Mouse (Mus musculus) embryonic stem cell, embryonic (primary cell): Measurements from ENCODE around the gene Emc7.

ENCODE experiments used
- CTCF ChIA-PET, 4 experiments: fragments of 300-600 bp in 2 of 4; fragments of 350-600 bp in 2 of 4; sonication (Branson Sonifier 250); formaldehyde crosslinking; loops; one replicate each; lab custom pipeline; 2022; ENCODE audit warnings: inconsistent platforms in 2 of 4; lab: Charles Lee
- POLR2A ChIA-PET, 4 experiments: fragments of 300-600 bp in 2 of 4; fragments of 350-600 bp in 2 of 4; sonication (Branson Sonifier 250); formaldehyde crosslinking; loops; one replicate each; lab custom pipeline; 2022; ENCODE audit warnings: antibody characterized with exemption in 4 of 4, inconsistent platforms in 1 of 4; lab: Charles Lee

Gene Emc7

GRCm38 (mm10) chr2:112454125-112454861 lies 504 bp upstream of the Emc7 start:
- POLR2A ChIA-PET = interaction anchor here (0.6 to 3.4 kb wide), 74 partner anchors 8 to 1379 kb away, joined by 3 to 50 read pairs (median 4); partner anchors contain the start of genes Emc4 (in 4 of the 4), Katnbl1 (in 3 of the 4), Slc12a6 (in 2 of the 4) and Aven (in 1 of the 4)
- CTCF ChIA-PET = interaction anchor here in 3 of 4 experiments (0.6 to 1.6 kb wide), 3 partner anchors 75 to 305 kb away, joined by 3 to 12 read pairs (median 6); partner anchors contain the start of gene Katnbl1 (in 2 of the 3)

GRCm38 (mm10) chr2:112460557-112460956 lies 5.8 kb downstream of the Emc7 start:
- ChIA-PET CTCF (interaction anchor here in 2 of 4 experiments (0.6 to 0.7 kb wide), 2 partner anchors 9 to 195 kb away, joined by 3 read pairs; no protein-coding TSS in a partner anchor), POLR2A (interaction anchor here in 3 of 4 experiments (0.6 to 2.8 kb wide), 6 partner anchors 69 to 352 kb away, joined by 3 to 8 read pairs (median 4); partner anchors contain the start of genes Emc4 (in 1 of the 3) and Katnbl1 (in 1 of the 3))

DNA sequence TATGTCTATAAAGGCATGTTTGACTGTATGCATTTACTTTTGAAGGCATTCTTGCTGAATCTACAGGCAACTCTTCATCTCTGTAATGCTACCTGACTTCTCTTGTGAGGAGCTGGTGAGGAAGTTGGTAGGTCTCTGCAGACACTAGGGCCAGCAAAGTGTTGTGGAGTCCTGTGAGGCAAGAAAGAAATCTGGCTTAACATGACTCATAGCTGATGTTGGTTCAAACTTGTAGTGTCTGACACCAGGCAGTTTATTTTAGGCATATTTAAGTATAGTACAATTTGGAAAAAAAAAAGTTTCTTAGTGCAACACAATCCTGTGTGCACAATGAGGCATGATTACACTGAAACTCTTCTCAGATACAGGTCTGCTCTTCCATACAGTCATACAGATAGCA lies 14.7 kb downstream of the Emc7 start:
- ChIA-PET CTCF (interaction anchor here in 2 of 4 experiments (0.9 to 1.9 kb wide), 2 partner anchors 9 to 90 kb away, joined by 3 to 5 read pairs; partner anchors contain the start of gene Katnbl1 (in 1 of the 2)), POLR2A (interaction anchor here in 2 of 4 experiments (1.1 to 1.6 kb wide), 4 partner anchors 15 to 204 kb away, joined by 3 to 6 read pairs (median 4); partner anchors contain the start of gene Emc7 (in 1 of the 2))

- ChIA-PET CTCF (interaction anchor here in 1 of 4 experiments (0.7 to 1.9 kb wide), 2 partner anchors 21 to 92 kb away, joined by 3 to 5 read pairs; partner anchors contain the start of gene Katnbl1), POLR2A (interaction anchor here in 1 of 4 experiments (0.7 kb wide), 1 partner anchor 796 kb away, joined by 3 read pairs; no protein-coding TSS in a partner anchor)
Measured at GRCm38 (mm10) chr2:112470961-112471381, 16.2 kb downstream of the Emc7 start.

- ChIA-PET POLR2A (no interaction called here), CTCF (no interaction called here)
Measured at GRCm38 (mm10) chr2:112472076-112472475, 17.3 kb downstream of the Emc7 start.

DNA sequence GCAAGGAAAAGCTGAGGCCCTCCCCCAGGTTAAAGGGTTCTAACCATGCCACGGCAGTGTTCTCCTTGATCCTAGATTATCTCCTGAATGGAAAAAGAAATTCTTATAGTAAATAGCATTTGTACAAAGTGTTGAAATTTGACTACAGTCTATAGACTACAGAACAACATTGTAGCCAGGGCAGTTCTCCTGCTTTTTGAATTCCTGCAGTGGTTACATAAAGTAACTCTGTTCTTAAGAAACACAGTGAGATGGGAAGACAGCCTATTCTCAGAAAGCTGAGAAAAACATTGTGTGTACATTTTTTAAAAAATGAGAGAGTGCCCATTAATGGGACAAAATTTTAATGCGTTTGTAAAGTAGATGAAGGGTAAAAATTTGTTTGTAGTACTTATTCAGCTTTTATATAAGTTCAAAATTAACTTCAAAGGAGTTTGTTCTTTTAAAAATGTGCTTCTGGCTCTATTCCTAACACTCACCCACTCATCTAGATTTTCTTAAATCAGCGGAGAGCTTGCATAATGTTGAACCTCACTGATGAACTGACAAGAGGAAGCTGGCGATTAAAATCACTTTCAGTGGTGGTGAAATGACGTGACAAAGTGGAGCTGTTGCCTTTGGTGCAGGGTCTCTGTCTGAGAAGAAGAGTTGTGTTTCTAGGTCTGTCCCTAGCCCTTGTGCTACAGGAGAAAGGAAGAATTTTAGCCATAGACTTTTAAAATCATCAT lies 20.4 kb downstream of the Emc7 start:
- ChIA-PET POLR2A (interaction anchor here in 2 of 4 experiments (1.0 to 2.5 kb wide), 3 partner anchors 17 to 107 kb away, joined by 3 to 9 read pairs (median 3); partner anchors contain the start of genes Aven (in 1 of the 2), Emc4 (in 1 of the 2) and Katnbl1 (in 1 of the 2)), CTCF (no interaction called here)

- ChIA-PET CTCF (no interaction called here), POLR2A (interaction anchor here in 1 of 4 experiments (2.0 kb wide), 1 partner anchor 15 kb away, joined by 5 read pairs; no protein-coding TSS in a partner anchor)
Measured at GRCm38 (mm10) chr2:112476554-112476953, 21.8 kb downstream of the Emc7 start.

DNA sequence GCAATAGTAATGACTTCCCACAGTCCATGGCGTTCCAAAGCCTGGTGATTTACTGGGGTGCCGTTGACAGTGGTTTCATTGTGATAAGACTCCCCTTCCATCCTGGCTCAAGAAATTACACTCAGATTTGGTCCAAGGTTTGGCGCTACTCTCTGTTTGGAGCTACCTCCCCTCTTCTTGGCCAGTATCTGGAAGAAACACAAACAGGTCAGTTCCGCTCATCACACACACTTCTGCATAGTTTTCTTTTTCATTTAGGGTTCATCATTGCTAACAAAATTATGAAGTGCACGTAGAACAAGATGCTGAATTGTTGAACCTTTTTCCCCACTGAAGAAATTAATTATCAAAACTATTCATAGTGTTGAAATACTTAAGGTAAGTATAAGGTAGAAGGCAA lies 25.9 kb downstream of the Emc7 start, which contains the start of gene Chrm5:
Gene Chrm5 (minus strand): TSS at position 101 of the 400 bp plus-strand sequence.
- ChIA-PET POLR2A (interaction anchor here in 2 of 4 experiments (1.0 to 1.4 kb wide), 3 partner anchors 20 to 102 kb away, joined by 3 to 4 read pairs (median 4); partner anchors contain the start of genes Emc7 (in 1 of the 2) and Katnbl1 (in 1 of the 2)), CTCF (no interaction called here)

DNA sequence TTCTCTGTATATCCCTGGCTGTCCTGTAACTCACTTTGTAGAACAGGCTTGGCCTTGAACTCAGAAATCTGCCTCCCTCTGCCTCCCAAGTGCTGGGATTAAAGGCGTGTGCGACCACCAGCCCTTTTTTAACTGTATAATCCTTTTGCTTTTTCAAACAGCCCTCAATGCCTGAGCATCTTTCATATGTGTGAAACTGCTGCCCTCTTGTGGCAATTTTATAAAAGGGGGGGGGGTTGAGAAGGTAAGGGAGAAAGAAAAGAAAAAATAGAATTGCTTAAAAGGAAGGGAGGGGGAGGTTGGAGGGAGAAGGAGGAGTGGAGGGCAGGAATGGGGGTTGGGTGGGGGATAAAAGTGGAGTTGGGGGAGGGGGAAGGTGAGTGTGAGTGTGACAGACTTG lies 26.8 kb downstream of the Emc7 start:
- ChIA-PET POLR2A (no interaction called here), CTCF (no interaction called here)

DNA sequence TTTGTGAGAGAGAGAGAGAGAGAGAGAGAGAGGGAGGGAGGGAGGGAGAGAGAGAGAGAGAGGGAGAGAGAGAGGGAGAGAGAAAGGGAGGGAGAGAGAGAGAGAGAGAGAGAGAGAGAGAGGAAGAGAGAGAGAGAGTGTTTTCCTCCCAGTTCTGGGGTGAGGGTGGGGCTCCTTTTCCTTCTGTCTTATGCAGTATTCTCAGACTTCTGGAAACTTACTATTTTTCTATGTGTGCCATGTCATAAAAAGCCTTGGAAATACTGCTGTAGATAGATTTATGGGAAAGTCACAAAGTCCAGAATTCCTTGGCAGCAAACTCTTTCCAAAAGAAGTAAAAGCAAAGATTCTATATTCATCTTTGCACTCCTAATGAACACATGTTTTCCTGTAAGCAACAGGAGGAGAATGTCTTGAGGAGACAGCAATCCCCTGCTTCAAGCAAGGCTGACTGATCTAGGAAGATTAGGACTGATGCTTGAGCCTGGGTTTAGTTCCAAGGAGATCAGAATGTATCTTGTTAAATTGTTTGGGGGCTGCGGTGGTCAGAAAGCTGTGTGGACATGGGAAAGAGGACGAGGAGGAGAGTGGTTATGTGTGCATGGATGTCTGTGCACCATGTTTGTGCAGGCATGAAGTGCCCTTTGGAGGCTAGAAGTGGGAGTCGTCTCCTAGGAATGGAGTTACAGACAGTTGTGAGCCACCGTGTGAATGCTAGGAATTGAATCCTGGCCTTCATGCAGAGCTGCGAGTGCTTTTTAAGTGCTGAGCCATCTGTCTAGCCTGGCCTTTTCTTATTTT lies 27.9 kb downstream of the Emc7 start:
- ChIA-PET CTCF (no interaction called here), POLR2A (interaction anchor here in 1 of 4 experiments (1.4 kb wide), 1 partner anchor 28 kb away, joined by 4 read pairs; the partner anchor contains the start of gene Emc7)

DNA sequence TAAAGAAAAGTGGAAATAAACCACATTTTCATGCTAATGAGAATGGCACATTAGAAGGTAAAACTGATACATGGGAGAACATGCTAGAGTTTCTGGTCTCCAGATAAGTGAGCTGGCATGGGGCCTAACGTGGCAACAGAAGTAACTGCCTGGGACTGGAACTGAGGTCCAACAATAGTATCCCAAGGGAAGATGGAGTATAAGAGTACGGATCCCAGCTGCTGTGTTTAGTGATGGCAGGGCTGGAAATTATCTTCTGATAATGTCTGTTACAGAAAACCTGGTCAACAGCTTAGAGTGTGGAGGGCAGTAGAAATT lies 28.5 kb downstream of the Emc7 start:
- CTCF ChIA-PET = interaction anchor here in 1 of 4 experiments (0.7 kb wide), 1 partner anchor 30 kb away, joined by 3 read pairs; no protein-coding TSS in a partner anchor
- POLR2A ChIA-PET = interaction anchor here in 2 of 4 experiments (1.2 to 1.4 kb wide), 2 partner anchors 15 to 29 kb away, joined by 3 to 4 read pairs; partner anchors contain the start of gene Emc7 (in 1 of the 2)

DNA sequence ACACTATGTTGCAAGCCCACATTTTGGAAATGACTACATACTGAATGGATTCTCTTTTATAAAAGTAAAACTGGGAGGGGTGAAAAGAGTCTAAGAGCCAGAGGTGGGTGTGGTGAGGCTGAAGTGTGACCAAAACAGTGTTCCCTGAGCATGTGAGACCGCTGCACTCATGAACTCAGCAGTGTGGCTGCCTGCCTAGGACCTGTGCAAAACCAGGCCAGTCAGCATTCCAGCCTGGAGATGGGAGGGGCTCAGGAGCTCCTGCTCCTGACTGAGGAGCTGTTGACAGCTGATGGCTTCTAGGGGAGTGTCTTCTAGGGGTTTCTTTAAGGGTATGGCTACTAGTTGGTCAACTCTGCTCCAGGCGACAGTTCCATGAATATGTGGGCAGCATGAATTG lies 30.1 kb downstream of the Emc7 start:
- ChIA-PET POLR2A (interaction anchor here in 2 of 4 experiments (0.8 to 1.3 kb wide), 5 partner anchors 9 to 106 kb away, joined by 3 to 5 read pairs (median 3); partner anchors contain the start of genes Emc7 (in 2 of the 2) and Katnbl1 (in 1 of the 2)), CTCF (no interaction called here)

- CTCF ChIA-PET = interaction anchor here in 1 of 4 experiments (0.7 kb wide), 2 partner anchors 49 to 1287 kb away, joined by 3 read pairs; no protein-coding TSS in a partner anchor
Measured at GRCm38 (mm10) chr2:112490483-112491196, 35.8 kb downstream of the Emc7 start.

DNA sequence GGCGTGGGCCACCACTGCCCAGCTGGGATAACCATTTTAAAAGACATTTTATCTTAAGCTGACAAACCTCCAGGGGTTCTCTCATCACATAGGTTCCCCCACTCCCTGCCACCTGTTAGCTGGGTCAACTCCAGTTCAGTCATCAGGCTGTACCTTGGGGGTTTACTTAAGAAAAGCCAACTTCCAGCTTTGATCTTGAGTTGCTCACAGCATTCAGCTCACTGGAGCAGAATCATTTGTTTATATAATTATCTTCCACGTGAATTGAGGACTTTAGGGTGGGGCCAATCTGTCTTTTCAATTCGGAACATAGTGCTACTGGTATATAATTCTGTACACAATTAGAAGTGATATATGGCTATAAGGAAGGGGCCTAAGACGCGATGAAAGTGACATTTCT lies 36.8 kb downstream of the Emc7 start:
- POLR2A ChIA-PET = interaction anchor here (0.7 to 2.1 kb wide), 17 partner anchors 9 to 227 kb away, joined by 3 to 11 read pairs (median 5); partner anchors contain the start of genes Emc7 (in 3 of the 4), Emc4 (in 1 of the 4), Katnbl1 (in 1 of the 4) and Slc12a6 (in 1 of the 4)
- CTCF ChIA-PET = interaction anchor here in 2 of 4 experiments (0.6 to 1.0 kb wide), 4 partner anchors 9 to 1286 kb away, joined by 3 to 5 read pairs (median 3); no protein-coding TSS in a partner anchor

More at GRCm38 (mm10) chr2:112490483-112491196, 35.8 kb downstream of the Emc7 start:
- POLR2A ChIA-PET = interaction anchor here in 2 of 4 experiments (0.6 to 2.1 kb wide), 7 partner anchors 10 to 143 kb away, joined by 3 to 11 read pairs (median 4); partner anchors contain the start of genes Emc7 (in 2 of the 2) and Katnbl1 (in 1 of the 2)

DNA sequence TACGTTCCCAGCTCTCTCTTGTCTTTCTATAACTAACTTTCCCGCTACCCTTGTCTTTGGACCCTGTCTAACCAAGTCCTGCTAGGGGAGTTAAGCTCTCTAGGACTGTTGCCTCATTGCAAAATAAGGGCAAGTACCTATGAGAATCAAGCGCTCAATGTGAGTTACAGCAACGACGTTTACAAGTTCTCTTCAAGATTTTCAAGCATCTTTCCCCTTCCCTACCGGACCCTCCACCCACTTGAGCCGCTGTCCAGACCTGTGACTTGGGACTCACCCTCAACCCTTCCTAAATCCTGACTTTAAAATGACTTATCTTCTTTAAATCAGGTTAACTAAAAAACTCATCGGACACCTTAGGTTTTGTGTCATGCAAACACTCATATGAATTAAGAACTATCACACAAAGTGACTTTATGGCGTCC lies 37.6 kb downstream of the Emc7 start:
- CTCF ChIA-PET = interaction anchor here in 2 of 4 experiments (0.8 to 1.0 kb wide), 2 partner anchors 8 to 104 kb away, joined by 3 to 4 read pairs; no protein-coding TSS in a partner anchor
- POLR2A ChIA-PET = interaction anchor here (0.7 to 2.1 kb wide), 22 partner anchors 8 to 1261 kb away, joined by 3 to 11 read pairs (median 4); partner anchors contain the start of genes Emc7 (in 3 of the 4), Emc4 (in 1 of the 4), Katnbl1 (in 1 of the 4) and Slc12a6 (in 1 of the 4)
